Mouse (Mus musculus) kidney, postnatal 4 days (tissue): ENCODE data around the gene Pgm2l1.
"Not testable (repeated sequence)": the region's sequence is repeated elsewhere in the genome, so short reads cannot be mapped to it uniquely, and the experiment has no call there.

ENCODE experiments used
- DNase-seq, 2 experiments: peaks; one replicate each; pipeline ENCODE4 v3.0.0; 2021; ENCODE audit warnings: mixed read lengths in 2 of 2

Gene Pgm2l1

GRCm38 (mm10) chr7:100228957-100229356, 1.8 kb downstream of the Pgm2l1 start:
- DNase-seq, result no peak

GRCm38 (mm10) chr7:100230646-100231045, 3.5 kb downstream of the Pgm2l1 start:
- DNase-seq, result no peak

- no peak for DNase-seq
Measured at GRCm38 (mm10) chr7:100231661-100232060, 4.5 kb downstream of the Pgm2l1 start.

- no peak for DNase-seq
Measured at GRCm38 (mm10) chr7:100233681-100234080, 6.5 kb downstream of the Pgm2l1 start.

- DNase-seq, result peak; percentile 49 to 58
Measured at GRCm38 (mm10) chr7:100234264-100234885, 7.2 kb downstream of the Pgm2l1 start.

- no peak for DNase-seq
Measured at GRCm38 (mm10) chr7:100238271-100238670, 11.1 kb downstream of the Pgm2l1 start.

GRCm38 (mm10) chr7:100240601-100241000, 13.4 kb downstream of the Pgm2l1 start:
- no peak for DNase-seq

- no peak for DNase-seq
Measured at GRCm38 (mm10) chr7:100243007-100243406, 15.8 kb downstream of the Pgm2l1 start.

GRCm38 (mm10) chr7:100244225-100244624, 17.0 kb downstream of the Pgm2l1 start:
- DNase-seq, result no peak

GRCm38 (mm10) chr7:100245176-100245575, 18.0 kb downstream of the Pgm2l1 start:
- no peak for DNase-seq

- no peak for DNase-seq
Measured at GRCm38 (mm10) chr7:100250667-100251066, 23.5 kb downstream of the Pgm2l1 start.

GRCm38 (mm10) chr7:100262350-100262749, 35.2 kb downstream of the Pgm2l1 start:
- no peak for DNase-seq

GRCm38 (mm10) chr7:100264934-100265333, 37.7 kb downstream of the Pgm2l1 start:
- not testable (repeated sequence) for DNase-seq

- DNase-seq, result no peak
Measured at GRCm38 (mm10) chr7:100272369-100272768, 45.2 kb downstream of the Pgm2l1 start.

GRCm38 (mm10) chr7:100274507-100274906, 47.3 kb downstream of the Pgm2l1 start:
- no peak for DNase-seq

GRCm38 (mm10) chr7:100276397-100276796, 49.2 kb downstream of the Pgm2l1 start:
- DNase-seq, result peak; percentile 45 to 52

- DNase-seq, result peak; percentile 48 to 56
Measured at GRCm38 (mm10) chr7:100279803-100280202, 52.6 kb downstream of the Pgm2l1 start.

GRCm38 (mm10) chr7:100281596-100281995, 54.4 kb downstream of the Pgm2l1 start:
- no peak for DNase-seq

GRCm38 (mm10) chr7:100283298-100283697, 56.1 kb downstream of the Pgm2l1 start:
- DNase-seq, result no peak

- peak; percentile 47 to 58 for DNase-seq
Measured at GRCm38 (mm10) chr7:100285383-100285782, 58.2 kb downstream of the Pgm2l1 start, which contains the start of gene P4ha3. Gene P4ha3 (plus strand): TSS chr7:100285520.

- DNase-seq, result peak; percentile 84 to 87
Measured at GRCm38 (mm10) chr7:100287748-100288578, 60.8 kb downstream of the Pgm2l1 start.

- DNase-seq, result peak; percentile 34 to 56
Measured at GRCm38 (mm10) chr7:100288622-100289021, 61.4 kb downstream of the Pgm2l1 start.

- DNase-seq, result no peak
Measured at GRCm38 (mm10) chr7:100293546-100293945, 66.4 kb downstream of the Pgm2l1 start.

- DNase-seq, result no peak
Measured at GRCm38 (mm10) chr7:100295745-100296144, 68.6 kb downstream of the Pgm2l1 start.
